Mouse (Mus musculus): ENCODE results near the gene Slc12a1. TPM values are rescaled to one million over a fixed set of nuclear protein-coding genes. Genes with fewer than 3 reads are reported as not detected.

The Slc12a1 gene
- polyA plus RNA-seq, 1 experiment from 2014 or later, result 0.03 TPM

GRCm38 (mm10) chr2:125134113-125134512 is 18.2 kb upstream of the Slc12a1 start:
- Histone ChIP-seq H3K27me3 (ENCODE audit: control insufficient read depth, insufficient read depth, low read depth, low read length) (no peaks in the 10 kb centered on the region), H3K9me3 (ENCODE audit: control insufficient read depth, low read length) (no peaks in the 10 kb centered on the region), H3K27ac (ENCODE audit: low read length) (no peak overlapping the region), H3K36me3 (ENCODE audit: control insufficient read depth, insufficient read depth, low read length) (no peaks in the 10 kb centered on the region), H3K9ac (ENCODE audit: low read length) (no peak overlapping the region), H3K4me3 (ENCODE audit: low read length) (no peak overlapping the region), H3K4me2 (ENCODE audit: low read depth, low read length) (no peak overlapping the region), H3K4me1 (replicated peaks; ENCODE audit: control insufficient read depth, insufficient read depth, low read length) (peaks cover 6% of the 10 kb centered on the region)
- no peak for ATAC-seq (ENCODE audit: low read depth)
- WGBS, result 27% methylated on average over 4 of the region's 4 CpGs

GRCm38 (mm10) chr2:125135903-125136811 is 16.1 kb upstream of the Slc12a1 start, which contains the start of gene Ctxn2:
Gene Ctxn2, plus strand, starts transcription at chr2:125136692.
- under 1% methylated on average over 39 of the region's 39 CpGs for WGBS
- Histone ChIP-seq H3K27me3 (ENCODE audit: control insufficient read depth, insufficient read depth, low read depth, low read length) (no peaks in the 10 kb centered on the region), H3K9ac (ENCODE audit: low read length) (no peak within 1 kb of the TSS), H3K4me2 (ENCODE audit: low read depth, low read length) (peak within 1 kb of the TSS; percentile 57), H3K9me3 (ENCODE audit: control insufficient read depth, low read length) (no peaks in the 10 kb centered on the region), H3K4me1 (replicated peaks; ENCODE audit: control insufficient read depth, insufficient read depth, low read length) (peaks cover 6% of the 10 kb centered on the region), H3K4me3 (ENCODE audit: low read length) (peak within 1 kb of the TSS; percentile 37), H3K36me3 (ENCODE audit: control insufficient read depth, insufficient read depth, low read length) (no peaks in the 10 kb centered on the region), H3K27ac (ENCODE audit: low read length) (no peak within 1 kb of the TSS)
- ATAC-seq (ENCODE audit: low read depth), result peak; percentile 59

- 30% methylated on average over 7 of the region's 7 CpGs for WGBS
- Histone ChIP-seq H3K36me3 (ENCODE audit: control insufficient read depth, insufficient read depth, low read length) (no peaks in the 10 kb centered on the region), H3K4me1 (replicated peaks; ENCODE audit: control insufficient read depth, insufficient read depth, low read length) (peaks cover 6% of the 10 kb centered on the region), H3K4me3 (ENCODE audit: low read length) (no peak overlapping the region), H3K27me3 (ENCODE audit: control insufficient read depth, insufficient read depth, low read depth, low read length) (no peaks in the 10 kb centered on the region), H3K4me2 (ENCODE audit: low read depth, low read length) (peak overlapping the region; percentile 57; the same call in 1 of the 2 replicates), H3K9me3 (ENCODE audit: control insufficient read depth, low read length) (no peaks in the 10 kb centered on the region), H3K27ac (ENCODE audit: low read length) (no peak overlapping the region), H3K9ac (ENCODE audit: low read length) (no peak overlapping the region)
- ATAC-seq (ENCODE audit: low read depth), result no peak
Observed at GRCm38 (mm10) chr2:125136846-125137245, 15.5 kb upstream of the Slc12a1 start.

GRCm38 (mm10) chr2:125142336-125142735 is 10.0 kb upstream of the Slc12a1 start:
- no peaks in the 10 kb centered on the region for H3K27me3 ChIP-seq (ENCODE audit: control insufficient read depth, insufficient read depth, low read depth, low read length)
- H3K27ac ChIP-seq (ENCODE audit: low read length), result no peak overlapping the region
- no peak for ATAC-seq (ENCODE audit: low read depth)
- no peak overlapping the region for H3K9ac ChIP-seq (ENCODE audit: low read length)
- no peaks in the 10 kb centered on the region for H3K4me1 ChIP-seq (replicated peaks; ENCODE audit: control insufficient read depth, insufficient read depth, low read length)
- H3K4me2 ChIP-seq (ENCODE audit: low read depth, low read length), result no peak overlapping the region
- no peaks in the 10 kb centered on the region for H3K36me3 ChIP-seq (ENCODE audit: control insufficient read depth, insufficient read depth, low read length)
- H3K9me3 ChIP-seq (ENCODE audit: control insufficient read depth, low read length), result no peaks in the 10 kb centered on the region
- no peak overlapping the region for H3K4me3 ChIP-seq (ENCODE audit: low read length)

- Histone ChIP-seq H3K4me1 (replicated peaks; ENCODE audit: control insufficient read depth, insufficient read depth, low read length) (0 out of 2 replicates have a peak, but pooled peaks cover 2% of the 10 kb centered on the region), H3K4me3 (ENCODE audit: low read length) (no peak overlapping the region), H3K9me3 (ENCODE audit: control insufficient read depth, low read length) (no peaks in the 10 kb centered on the region), H3K9ac (ENCODE audit: low read length) (no peak overlapping the region), H3K27me3 (ENCODE audit: control insufficient read depth, insufficient read depth, low read depth, low read length) (no peaks in the 10 kb centered on the region), H3K27ac (ENCODE audit: low read length) (peak overlapping the region; percentile 51), H3K4me2 (ENCODE audit: low read depth, low read length) (peak overlapping the region; percentile 19), H3K36me3 (ENCODE audit: control insufficient read depth, insufficient read depth, low read length) (no peaks in the 10 kb centered on the region)
- 50% methylated on average over 9 of the region's 9 CpGs for WGBS
- peak; percentile 83 for ATAC-seq (ENCODE audit: low read depth)
Observed at GRCm38 (mm10) chr2:125154294-125154693, 2.0 kb downstream of the Slc12a1 start.

- Histone ChIP-seq H3K9ac (ENCODE audit: low read length) (no peak overlapping the region), H3K9me3 (ENCODE audit: control insufficient read depth, low read length) (no peaks in the 10 kb centered on the region), H3K36me3 (ENCODE audit: control insufficient read depth, insufficient read depth, low read length) (no peaks in the 10 kb centered on the region), H3K27ac (ENCODE audit: low read length) (no peak overlapping the region), H3K4me2 (ENCODE audit: low read depth, low read length) (no peak overlapping the region), H3K27me3 (ENCODE audit: control insufficient read depth, insufficient read depth, low read depth, low read length) (no peaks in the 10 kb centered on the region), H3K4me3 (ENCODE audit: low read length) (no peak overlapping the region), H3K4me1 (replicated peaks; ENCODE audit: control insufficient read depth, insufficient read depth, low read length) (0 out of 2 replicates have a peak, but pooled peaks cover 2% of the 10 kb centered on the region)
- WGBS, result 15% methylated on average over 2 of the region's 2 CpGs
- no peak for ATAC-seq (ENCODE audit: low read depth)
Observed at GRCm38 (mm10) chr2:125155504-125155903, 3.2 kb downstream of the Slc12a1 start.

GRCm38 (mm10) chr2:125162012-125162470 is 9.7 kb downstream of the Slc12a1 start:
- no peaks in the 10 kb centered on the region for H3K9me3 ChIP-seq (ENCODE audit: control insufficient read depth, low read length)
- H3K4me3 ChIP-seq (ENCODE audit: low read length), result no peak overlapping the region
- no peaks in the 10 kb centered on the region for H3K27me3 ChIP-seq (ENCODE audit: control insufficient read depth, insufficient read depth, low read depth, low read length)
- H3K4me2 ChIP-seq (ENCODE audit: low read depth, low read length), result no peak overlapping the region
- no peaks in the 10 kb centered on the region for H3K36me3 ChIP-seq (ENCODE audit: control insufficient read depth, insufficient read depth, low read length)
- 67% methylated on average over 4 of the region's 4 CpGs for WGBS
- no peak for ATAC-seq (ENCODE audit: low read depth)
- no peak overlapping the region for H3K9ac ChIP-seq (ENCODE audit: low read length)
- H3K4me1 ChIP-seq (replicated peaks; ENCODE audit: control insufficient read depth, insufficient read depth, low read length), result no peaks in the 10 kb centered on the region
- H3K27ac ChIP-seq (ENCODE audit: low read length), result no peak overlapping the region

- H3K9ac ChIP-seq (ENCODE audit: low read length), result no peak overlapping the region
- 57% methylated on average over 7 of the region's 7 CpGs for WGBS
- no peak for ATAC-seq (ENCODE audit: low read depth)
Observed at GRCm38 (mm10) chr2:125178225-125178798, 26.0 kb downstream of the Slc12a1 start.

GRCm38 (mm10) chr2:125187904-125188303 is 35.6 kb downstream of the Slc12a1 start:
- Histone ChIP-seq H3K4me3 (ENCODE audit: low read length) (no peak overlapping the region), H3K4me2 (ENCODE audit: low read depth, low read length) (no peak overlapping the region), H3K36me3 (ENCODE audit: control insufficient read depth, insufficient read depth, low read length) (no peaks in the 10 kb centered on the region), H3K27ac (ENCODE audit: low read length) (no peak overlapping the region), H3K9ac (ENCODE audit: low read length) (no peak overlapping the region), H3K9me3 (ENCODE audit: control insufficient read depth, low read length) (no peaks in the 10 kb centered on the region), H3K4me1 (replicated peaks; ENCODE audit: control insufficient read depth, insufficient read depth, low read length) (no peaks in the 10 kb centered on the region), H3K27me3 (ENCODE audit: control insufficient read depth, insufficient read depth, low read depth, low read length) (no peaks in the 10 kb centered on the region)
- ATAC-seq (ENCODE audit: low read depth), result no peak
- 65% methylated on average over 11 of the region's 11 CpGs for whole genome bisulfite sequencing

More at GRCm38 (mm10) chr2:125178225-125178798, 26.0 kb downstream of the Slc12a1 start:
- no peak overlapping the region for H3K27ac ChIP-seq (ENCODE audit: low read length)
- H3K4me1 ChIP-seq (replicated peaks; ENCODE audit: control insufficient read depth, insufficient read depth, low read length), result no peaks in the 10 kb centered on the region
- H3K9me3 ChIP-seq (ENCODE audit: control insufficient read depth, low read length), result no peaks in the 10 kb centered on the region
- H3K4me3 ChIP-seq (ENCODE audit: low read length), result no peak overlapping the region
- H3K4me2 ChIP-seq (ENCODE audit: low read depth, low read length), result no peak overlapping the region
- H3K27me3 ChIP-seq (ENCODE audit: control insufficient read depth, insufficient read depth, low read depth, low read length), result no peaks in the 10 kb centered on the region
- H3K36me3 ChIP-seq (ENCODE audit: control insufficient read depth, insufficient read depth, low read length), result no peaks in the 10 kb centered on the region

Data from lung, embryonic 16.5 days (tissue).